Mouse (Mus musculus): Measurements from ENCODE around the gene Krr1. TPM values are rescaled to one million over a fixed set of nuclear protein-coding genes. Genes with fewer than 3 reads are reported as not detected.
"Not testable (repeated sequence)": the region's sequence is repeated elsewhere in the genome, so short reads cannot be mapped to it uniquely, and the experiment has no call there.

Gene Krr1
- polyA plus RNA-seq, 1 experiment from 2014 or later = 50.5 TPM

- H3K9me3 ChIP-seq (ENCODE audit: control insufficient read depth, low read length) = no peaks in the 10 kb centered on the region
- WGBS = 56% methylated on average over 8 of the region's 8 CpGs
- 0 out of 2 replicates have a peak, but pooled peaks have one; percentile 54 for ATAC-seq (ENCODE audit: low read depth)
These were observed 24.5 kb downstream of the Krr1 start for GRCm38 (mm10) chr10:111996911-111997347.

GRCm38 (mm10) chr10:111997671-111998070, 25.2 kb downstream of the Krr1 start:
- H3K4me1 ChIP-seq (replicated peaks; ENCODE audit: control insufficient read depth, insufficient read depth, low read length) = no peaks in the 10 kb centered on the region
- H3K27ac ChIP-seq (ENCODE audit: low read length) = no peak overlapping the region
- H3K27me3 ChIP-seq (ENCODE audit: control insufficient read depth, insufficient read depth, low read depth, low read length) = no peaks in the 10 kb centered on the region
- H3K36me3 ChIP-seq (ENCODE audit: control insufficient read depth, insufficient read depth, low read length) = no peaks in the 10 kb centered on the region
- H3K4me3 ChIP-seq (ENCODE audit: low read length) = no peak overlapping the region
- no peak overlapping the region for H3K4me2 ChIP-seq (ENCODE audit: low read depth, low read length)
- no peak for ATAC-seq (ENCODE audit: low read depth)
- H3K9me3 ChIP-seq (ENCODE audit: control insufficient read depth, low read length) = no peaks in the 10 kb centered on the region
- H3K9ac ChIP-seq (ENCODE audit: low read length) = no peak overlapping the region

More at GRCm38 (mm10) chr10:111996911-111997347, 24.5 kb downstream of the Krr1 start:
- Histone ChIP-seq H3K36me3 (ENCODE audit: control insufficient read depth, insufficient read depth, low read length) (no peaks in the 10 kb centered on the region), H3K27ac (ENCODE audit: low read length) (no peak overlapping the region), H3K4me2 (ENCODE audit: low read depth, low read length) (no peak overlapping the region), H3K9ac (ENCODE audit: low read length) (no peak overlapping the region), H3K27me3 (ENCODE audit: control insufficient read depth, insufficient read depth, low read depth, low read length) (no peaks in the 10 kb centered on the region), H3K4me1 (replicated peaks; ENCODE audit: control insufficient read depth, insufficient read depth, low read length) (no peaks in the 10 kb centered on the region), H3K4me3 (ENCODE audit: low read length) (no peak overlapping the region)

- Histone ChIP-seq H3K4me3 (ENCODE audit: low read length) (no peak overlapping the region), H3K4me1 (replicated peaks; ENCODE audit: control insufficient read depth, insufficient read depth, low read length) (no peaks in the 10 kb centered on the region), H3K36me3 (ENCODE audit: control insufficient read depth, insufficient read depth, low read length) (no peaks in the 10 kb centered on the region), H3K27me3 (ENCODE audit: control insufficient read depth, insufficient read depth, low read depth, low read length) (no peaks in the 10 kb centered on the region), H3K9me3 (ENCODE audit: control insufficient read depth, low read length) (no peaks in the 10 kb centered on the region), H3K27ac (ENCODE audit: low read length) (no peak overlapping the region), H3K4me2 (ENCODE audit: low read depth, low read length) (no peak overlapping the region), H3K9ac (ENCODE audit: low read length) (no peak overlapping the region)
- WGBS = 33% methylated on average over 3 of the region's 3 CpGs
- no peak for ATAC-seq (ENCODE audit: low read depth)
These were observed 27.3 kb downstream of the Krr1 start for GRCm38 (mm10) chr10:111999765-112000164.

- Histone ChIP-seq H3K27ac (ENCODE audit: low read length) (no peak overlapping the region), H3K9me3 (ENCODE audit: control insufficient read depth, low read length) (no peaks in the 10 kb centered on the region), H3K27me3 (ENCODE audit: control insufficient read depth, insufficient read depth, low read depth, low read length) (no peaks in the 10 kb centered on the region), H3K4me3 (ENCODE audit: low read length) (no peak overlapping the region), H3K9ac (ENCODE audit: low read length) (no peak overlapping the region), H3K36me3 (ENCODE audit: control insufficient read depth, insufficient read depth, low read length) (no peaks in the 10 kb centered on the region), H3K4me2 (ENCODE audit: low read depth, low read length) (no peak overlapping the region), H3K4me1 (replicated peaks; ENCODE audit: control insufficient read depth, insufficient read depth, low read length) (no peaks in the 10 kb centered on the region)
- ATAC-seq (ENCODE audit: low read depth) = no peak
- WGBS = 82% methylated on average over 5 of the region's 5 CpGs
These were observed 28.1 kb downstream of the Krr1 start for GRCm38 (mm10) chr10:112000568-112000967.

- Histone ChIP-seq H3K9ac (ENCODE audit: low read length) (no peak overlapping the region), H3K4me2 (ENCODE audit: low read depth, low read length) (no peak overlapping the region), H3K36me3 (ENCODE audit: control insufficient read depth, insufficient read depth, low read length) (no peaks in the 10 kb centered on the region), H3K27ac (ENCODE audit: low read length) (no peak overlapping the region), H3K4me1 (replicated peaks; ENCODE audit: control insufficient read depth, insufficient read depth, low read length) (no peaks in the 10 kb centered on the region), H3K4me3 (ENCODE audit: low read length) (no peak overlapping the region), H3K27me3 (ENCODE audit: control insufficient read depth, insufficient read depth, low read depth, low read length) (no peaks in the 10 kb centered on the region), H3K9me3 (ENCODE audit: control insufficient read depth, low read length) (no peaks in the 10 kb centered on the region)
- WGBS = 80% methylated on average over 2 of the region's 2 CpGs
- no peak for ATAC-seq (ENCODE audit: low read depth)
These were observed 28.9 kb downstream of the Krr1 start for GRCm38 (mm10) chr10:112001350-112001749.

GRCm38 (mm10) chr10:112001756-112002520, 29.5 kb downstream of the Krr1 start:
- no peak overlapping the region for H3K4me3 ChIP-seq (ENCODE audit: low read length)
- no peak for ATAC-seq (ENCODE audit: low read depth)
- H3K9ac ChIP-seq (ENCODE audit: low read length) = no peak overlapping the region
- no peaks in the 10 kb centered on the region for H3K4me1 ChIP-seq (replicated peaks; ENCODE audit: control insufficient read depth, insufficient read depth, low read length)
- H3K36me3 ChIP-seq (ENCODE audit: control insufficient read depth, insufficient read depth, low read length) = no peaks in the 10 kb centered on the region
- 80% methylated on average over 9 of the region's 9 CpGs for WGBS
- H3K27me3 ChIP-seq (ENCODE audit: control insufficient read depth, insufficient read depth, low read depth, low read length) = no peaks in the 10 kb centered on the region
- H3K9me3 ChIP-seq (ENCODE audit: control insufficient read depth, low read length) = no peaks in the 10 kb centered on the region
- H3K27ac ChIP-seq (ENCODE audit: low read length) = no peak overlapping the region
- H3K4me2 ChIP-seq (ENCODE audit: low read depth, low read length) = no peak overlapping the region

- WGBS = 48% methylated on average over 9 of the region's 9 CpGs
- Histone ChIP-seq H3K36me3 (ENCODE audit: control insufficient read depth, insufficient read depth, low read length) (no peaks in the 10 kb centered on the region), H3K27me3 (ENCODE audit: control insufficient read depth, insufficient read depth, low read depth, low read length) (no peaks in the 10 kb centered on the region), H3K4me3 (ENCODE audit: low read length) (no peak within 1 kb of the TSS), H3K4me1 (replicated peaks; ENCODE audit: control insufficient read depth, insufficient read depth, low read length) (no peaks in the 10 kb centered on the region), H3K9ac (ENCODE audit: low read length) (no peak within 1 kb of the TSS), H3K4me2 (ENCODE audit: low read depth, low read length) (no peak within 1 kb of the TSS), H3K9me3 (ENCODE audit: control insufficient read depth, low read length) (no peaks in the 10 kb centered on the region), H3K27ac (ENCODE audit: low read length) (no peak within 1 kb of the TSS)
- ATAC-seq (ENCODE audit: low read depth) = no peak
These were observed 30.2 kb downstream of the Krr1 start, which contains the start of gene Glipr1 for GRCm38 (mm10) chr10:112002544-112003215. TSS of gene Glipr1 (minus strand) at chr10:112002631.

GRCm38 (mm10) chr10:112009511-112009910, 37.0 kb downstream of the Krr1 start:
- WGBS = 53% methylated on average over 1 of the region's 1 CpGs
- not testable (repeated sequence) for H3K27ac ChIP-seq (ENCODE audit: low read length)

GRCm38 (mm10) chr10:112023585-112023984, 51.1 kb downstream of the Krr1 start:
- Histone ChIP-seq H3K9me3 (ENCODE audit: control insufficient read depth, low read length) (no peaks in the 10 kb centered on the region), H3K4me1 (replicated peaks; ENCODE audit: control insufficient read depth, insufficient read depth, low read length) (no peaks in the 10 kb centered on the region), H3K27me3 (ENCODE audit: control insufficient read depth, insufficient read depth, low read depth, low read length) (no peaks in the 10 kb centered on the region), H3K27ac (ENCODE audit: low read length) (no peak overlapping the region), H3K4me2 (ENCODE audit: low read depth, low read length) (no peak overlapping the region), H3K36me3 (ENCODE audit: control insufficient read depth, insufficient read depth, low read length) (no peaks in the 10 kb centered on the region), H3K4me3 (ENCODE audit: low read length) (no peak overlapping the region), H3K9ac (ENCODE audit: low read length) (no peak overlapping the region)
- WGBS = 60% methylated on average over 2 of the region's 2 CpGs
- ATAC-seq (ENCODE audit: low read depth) = no peak

More at GRCm38 (mm10) chr10:112009511-112009910, 37.0 kb downstream of the Krr1 start:
- not testable (repeated sequence) for H3K36me3 ChIP-seq (ENCODE audit: control insufficient read depth, insufficient read depth, low read length); ATAC-seq (ENCODE audit: low read depth); H3K4me1 ChIP-seq (replicated peaks; ENCODE audit: control insufficient read depth, insufficient read depth, low read length); H3K9me3 ChIP-seq (ENCODE audit: control insufficient read depth, low read length); H3K4me2 ChIP-seq (ENCODE audit: low read depth, low read length); H3K27me3 ChIP-seq (ENCODE audit: control insufficient read depth, insufficient read depth, low read depth, low read length); H3K9ac ChIP-seq (ENCODE audit: low read length); H3K4me3 ChIP-seq (ENCODE audit: low read length)
